ENCODE assay signal across 9 mouse cellular contexts in genomic region chr2:146633329-146634070, GRCm38 (mm10).
DNase-seq lines count a peak whose midpoint lies in the region; ATAC-seq and TF ChIP-seq lines count a peak whose summit lies in the region.
"Had no signal": no experiment of that assay in that cellular context is flagged by ENCODE, and none has a peak within 500 bp of the region (broad histone marks: within the 10 kb centered on the region; RNA-seq: fewer than 3 reads in every experiment).

No protein-coding gene starts in this region.

- DNase-seq in 3T3-L1 (ENCODE audit: low read depth, low spot score) (peak; percentile 92), NIH3T3 (ENCODE audit: low read depth) (peak; percentile 84)
- peak; percentile 49 to 76 for DNase-seq in cerebellum, postnatal 4 days (ENCODE audit: low spot score in 2 of 2)
- peak; percentile 42 for DNase-seq in gastrocnemius, postnatal 10 days
- DNase-seq in limb, embryonic 14.5 days (ENCODE audit: low spot score) = peak; percentile 87
- DNase-seq in natural killer cell, adult 2 months (ENCODE audit: low spot score in 2 of 2) = peak; percentile 12 to 40
- peak; percentile 19 for DNase-seq in testis, postnatal 14 days (ENCODE audit: low spot score)

- no peaks in the 10 kb centered on the region for H3K4me1 ChIP-seq in kidney, embryonic 14.5 days (ENCODE audit: control insufficient read depth, insufficient read depth, low read length)
- no peaks in the 10 kb centered on the region for H3K4me1 ChIP-seq in limb, embryonic 14.5 days (ENCODE audit: control insufficient read depth, insufficient read depth, low read length)

- no peak overlapping the region for H3K4me2 ChIP-seq in kidney, embryonic 14.5 days (replicated peaks; ENCODE audit: low read depth, low read length)
- H3K4me2 ChIP-seq in limb, embryonic 14.5 days (replicated peaks; ENCODE audit: low read depth, low read length, severe bottlenecking) = no peak overlapping the region

- no peak for TF ChIP-seq POLR2A in limb, embryonic 14.5 days (IDR thresholded peaks at IDR 0.05; ENCODE audit: borderline replicate concordance, extremely low read depth, insufficient read depth, insufficient read length)

- peak; percentile 43 for ATAC-seq in kidney, embryonic 14.5 days (ENCODE audit: low FRiP score, low TSS enrichment)
- peak; percentile 62; the same call in 1 of the 2 replicates for ATAC-seq in limb, embryonic 14.5 days (ENCODE audit: low FRiP score, low read depth)

- WGBS in kidney, embryonic 14.5 days = 50% methylated on average over 16 of the region's 16 CpGs
- 47% methylated on average over 16 of the region's 16 CpGs for WGBS in limb, embryonic 14.5 days

- H3K27me3 ChIP-seq in kidney, embryonic 14.5 days (ENCODE audit: control insufficient read depth, insufficient read depth, low read length) = no peaks in the 10 kb centered on the region
- H3K27me3 ChIP-seq in limb, embryonic 14.5 days (ENCODE audit: control insufficient read depth, insufficient read depth, low read length) = no peaks in the 10 kb centered on the region

- no peaks in the 10 kb centered on the region for H3K9me3 ChIP-seq in kidney, embryonic 14.5 days (ENCODE audit: control insufficient read depth, low read length)
- H3K9me3 ChIP-seq in limb, embryonic 14.5 days (ENCODE audit: control insufficient read depth, low read length) = no peaks in the 10 kb centered on the region

- no peak overlapping the region for H3K9ac ChIP-seq in kidney, embryonic 14.5 days (ENCODE audit: low read depth, low read length)
- H3K9ac ChIP-seq in limb, embryonic 14.5 days (ENCODE audit: low read depth, low read length, severe bottlenecking) = no peak overlapping the region

- H3K27ac ChIP-seq in kidney, embryonic 14.5 days (ENCODE audit: low read depth, low read length) = no peak overlapping the region
- H3K27ac ChIP-seq in limb, embryonic 14.5 days (replicated peaks; ENCODE audit: low read depth, low read length) = no peak overlapping the region

- H3K4me3 ChIP-seq in kidney, embryonic 14.5 days (ENCODE audit: low read length) = no peak overlapping the region
- no peak overlapping the region for H3K4me3 ChIP-seq in limb, embryonic 14.5 days (replicated peaks; ENCODE audit: low read length)
- H3K4me3 ChIP-seq: erythroblast, embryonic 14.5 days had no signal

- no peaks in the 10 kb centered on the region for H3K36me3 ChIP-seq in kidney, embryonic 14.5 days (ENCODE audit: control insufficient read depth, insufficient read depth, low read length)
- no peaks in the 10 kb centered on the region for H3K36me3 ChIP-seq in limb, embryonic 14.5 days (ENCODE audit: control insufficient read depth, insufficient read depth, low read length)

Comparison
In these comparisons a context has a peak if more than half of its experiments do, and no peak if none do; other contexts are left out.
1. DNase-seq: peak in every context shown above with its lines; median percentile 92 in 3T3-L1; 87 in limb, embryonic 14.5 days; 84 in NIH3T3; 62 in cerebellum, postnatal 4 days; 42 in gastrocnemius, postnatal 10 days; 26 in natural killer cell, adult 2 months; 19 in testis, postnatal 14 days.